Mouse (Mus musculus) kidney, adult 18-20 months (tissue): ENCODE data around the gene Rpp40.

Source experiments
- DNase-seq: peaks from one replicate; pipeline ENCODE4 v3.0.0; 2021

Rpp40 gene

GRCm38 (mm10) chr13:35905879-35906481 is at the start of gene Rpp40:
TSS of gene Rpp40 (minus strand) at chr13:35906359.
- peak; percentile 94 for DNase-seq

DNA sequence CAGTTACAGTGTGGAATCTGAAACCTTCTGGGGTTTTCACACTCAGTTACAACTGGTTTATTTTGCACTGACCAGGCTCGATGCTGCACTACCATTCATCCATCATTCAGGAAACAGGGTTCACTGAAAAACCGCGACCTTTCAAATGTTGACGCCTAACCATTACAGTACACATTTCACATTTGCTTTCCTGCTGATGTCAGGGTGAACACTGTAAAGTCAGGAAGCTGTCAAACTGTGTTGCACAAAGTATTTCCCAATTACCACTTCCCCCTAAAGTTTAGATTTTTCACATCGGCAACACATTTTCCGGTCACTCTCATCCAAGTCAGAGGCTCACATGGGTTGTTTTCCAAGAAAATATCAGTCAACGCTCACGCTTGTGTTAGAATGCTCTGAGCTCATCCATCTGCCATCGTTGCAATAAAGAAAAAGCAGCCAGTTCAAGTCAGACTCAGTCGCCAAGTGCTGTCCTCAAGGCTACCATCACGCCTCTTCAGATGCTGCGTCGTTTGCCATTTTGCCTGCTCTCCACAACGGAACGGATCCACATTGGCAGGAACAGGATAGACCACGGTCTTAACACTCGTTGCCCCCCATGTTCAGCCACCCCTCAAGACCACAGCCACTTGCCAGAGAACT is 43.8 kb upstream of the Rpp40 start:
- DNase-seq, result no peak

- DNase-seq, result peak; percentile 73
These were observed 41.3 kb upstream of the Rpp40 start for GRCm38 (mm10) chr13:35947354-35948000.

- DNase-seq, result no peak
These were observed 40.6 kb upstream of the Rpp40 start for GRCm38 (mm10) chr13:35946659-35947353.

DNA sequence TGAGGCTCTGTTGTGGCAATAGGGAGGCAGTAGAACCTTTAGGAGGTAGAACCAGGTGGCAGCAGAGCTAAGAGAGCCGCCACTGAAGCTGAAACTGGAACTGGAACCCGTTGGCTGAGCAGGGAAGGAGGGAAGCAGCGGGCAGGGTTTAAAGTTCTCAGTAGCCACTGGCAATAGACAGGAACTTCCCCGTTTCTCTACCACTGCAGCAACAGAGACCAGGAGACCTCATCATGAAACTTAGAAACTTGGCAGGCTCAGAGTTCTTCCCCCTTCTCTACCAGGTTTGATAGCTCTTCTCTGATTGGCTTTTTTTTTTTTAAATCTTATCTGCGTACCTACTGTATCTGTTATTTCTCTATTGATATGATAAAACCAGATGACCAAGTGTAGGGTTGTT is 34.8 kb upstream of the Rpp40 start:
- no peak for DNase-seq

GRCm38 (mm10) chr13:35939871-35940665 is 33.9 kb upstream of the Rpp40 start:
- DNase-seq, result no peak

DNA sequence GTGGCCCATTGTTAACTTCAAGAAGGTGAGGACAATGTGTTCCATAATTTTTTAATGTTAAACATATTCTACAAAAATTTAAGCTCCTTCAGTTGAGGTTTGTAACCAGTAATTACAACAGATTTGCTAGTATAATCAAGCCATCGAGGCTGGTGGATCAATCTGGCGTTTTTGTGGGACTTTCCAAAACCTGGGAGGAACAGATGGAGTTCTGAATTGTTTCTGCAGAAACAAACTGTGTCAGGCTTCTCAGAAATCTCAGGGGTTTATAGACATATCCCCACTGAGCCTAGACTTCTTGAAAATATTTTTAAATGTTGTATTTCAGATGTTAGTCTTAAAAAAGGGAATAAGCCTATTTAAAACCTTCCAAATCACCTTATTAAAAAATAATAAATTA is 31.8 kb upstream of the Rpp40 start:
- no peak for DNase-seq

DNA sequence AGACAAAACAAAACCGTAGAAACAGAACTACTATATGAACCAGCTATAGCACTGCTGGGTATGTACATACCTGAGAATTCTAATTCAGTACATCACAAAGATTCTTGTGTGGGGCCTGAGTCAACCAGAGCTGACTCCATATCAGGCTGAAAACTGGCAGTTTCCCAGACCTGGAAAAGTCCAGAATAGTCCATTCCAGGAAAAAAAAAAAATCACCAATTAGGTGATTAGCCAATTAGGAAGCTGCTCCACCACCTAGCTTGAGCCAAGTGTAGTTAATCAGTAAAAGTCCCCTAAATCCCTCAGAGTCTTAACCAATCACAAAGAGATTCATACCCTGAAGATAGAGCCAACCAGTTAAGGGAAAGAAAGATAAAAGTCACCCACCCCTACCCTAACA is 5.3 kb upstream of the Rpp40 start:
- no peak for DNase-seq

DNA sequence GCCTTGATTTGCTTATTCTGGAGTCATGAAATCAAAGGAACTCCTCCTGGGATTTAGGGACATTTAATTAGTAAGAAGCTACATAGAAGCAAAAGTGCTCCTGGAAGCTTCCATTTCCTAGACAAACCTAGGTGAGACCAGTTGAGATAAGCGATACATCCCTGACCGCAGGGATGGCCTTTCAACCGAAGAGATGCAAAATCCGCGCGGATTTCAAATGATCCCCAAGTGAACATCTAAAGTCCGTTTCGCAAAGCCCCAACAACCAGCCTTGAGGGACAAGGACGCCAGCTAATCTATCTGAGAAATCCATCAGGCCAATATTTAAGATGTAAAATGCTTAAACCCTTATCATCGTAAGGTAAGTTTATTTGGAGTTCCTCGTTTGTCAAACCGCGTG is 781 bp downstream of the Rpp40 start:
- no peak for DNase-seq

- DNase-seq, result no peak
These were observed 13.3 kb downstream of the Rpp40 start for GRCm38 (mm10) chr13:35892866-35893265.

GRCm38 (mm10) chr13:35886121-35886725 is 19.9 kb downstream of the Rpp40 start:
- DNase-seq, result peak; percentile 59

DNA sequence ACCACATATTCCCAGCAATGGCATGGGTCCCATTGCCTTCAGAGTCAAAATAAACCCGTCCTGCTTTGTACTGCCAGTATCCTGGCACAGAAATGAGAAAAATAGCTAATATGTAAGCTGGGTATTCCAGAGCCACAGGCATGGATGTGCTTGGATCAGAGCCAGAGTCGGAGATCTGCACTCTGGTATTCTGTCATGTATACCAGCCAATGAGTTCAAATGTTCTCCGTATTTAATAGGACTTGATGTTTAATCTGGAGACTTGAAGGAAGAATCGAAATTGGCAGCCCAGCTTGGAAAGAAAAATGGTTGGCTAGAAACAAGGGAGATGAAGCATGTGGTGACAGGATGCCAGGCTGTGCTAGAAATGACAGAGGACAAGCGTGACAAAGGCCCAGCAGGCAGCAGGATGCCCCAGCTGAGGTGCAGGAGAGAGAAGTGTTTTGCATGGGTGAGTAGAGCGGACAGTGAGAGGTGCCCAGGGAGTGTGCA is 25.6 kb downstream of the Rpp40 start:
- DNase-seq, result peak; percentile 40

DNA sequence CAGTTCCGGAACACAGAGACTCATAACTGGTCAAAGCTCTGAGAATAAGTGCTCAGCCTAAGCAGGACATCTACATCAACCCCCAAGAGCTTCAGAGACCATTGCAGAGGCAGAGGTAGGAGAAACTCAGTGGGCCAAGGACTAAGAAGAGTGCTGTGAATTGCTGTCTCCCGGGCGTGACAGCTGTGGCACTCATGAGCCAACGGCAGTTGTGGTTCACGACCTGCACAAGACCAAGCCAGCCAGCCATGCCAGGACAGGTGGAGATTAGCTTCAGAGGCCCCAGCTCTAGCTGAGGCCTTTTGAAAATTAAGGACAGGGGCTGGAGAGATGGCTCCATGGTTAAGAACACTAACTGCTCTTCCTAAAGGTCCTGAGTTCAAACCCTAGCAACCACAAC is 26.6 kb downstream of the Rpp40 start:
- no peak for DNase-seq

- no peak for DNase-seq
These were observed 27.1 kb downstream of the Rpp40 start for GRCm38 (mm10) chr13:35879068-35879467.

DNA sequence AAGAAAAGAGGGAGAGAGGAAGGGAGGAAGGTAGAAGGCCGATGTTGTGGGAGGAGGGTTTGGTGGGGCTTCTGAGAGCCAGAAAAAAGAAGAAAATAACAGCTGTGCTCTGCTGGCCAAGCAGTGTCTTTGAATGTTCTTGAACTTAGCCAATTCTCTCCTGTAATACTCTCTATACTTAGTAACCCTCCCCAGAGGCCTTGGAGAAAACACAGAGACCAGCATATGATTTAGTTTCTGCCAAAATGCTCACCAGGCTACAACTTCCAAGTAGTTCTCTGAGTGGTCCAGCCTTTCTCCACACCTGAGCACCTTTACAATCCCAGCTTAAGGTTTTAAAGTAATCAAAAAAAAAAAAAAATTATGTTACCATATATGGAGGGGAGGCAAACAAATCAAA is 27.9 kb downstream of the Rpp40 start:
- no peak for DNase-seq

- no peak for DNase-seq
These were observed 30.8 kb downstream of the Rpp40 start for GRCm38 (mm10) chr13:35875396-35875795.

- DNase-seq, result no peak
These were observed 35.1 kb downstream of the Rpp40 start for GRCm38 (mm10) chr13:35871107-35871506.

DNA sequence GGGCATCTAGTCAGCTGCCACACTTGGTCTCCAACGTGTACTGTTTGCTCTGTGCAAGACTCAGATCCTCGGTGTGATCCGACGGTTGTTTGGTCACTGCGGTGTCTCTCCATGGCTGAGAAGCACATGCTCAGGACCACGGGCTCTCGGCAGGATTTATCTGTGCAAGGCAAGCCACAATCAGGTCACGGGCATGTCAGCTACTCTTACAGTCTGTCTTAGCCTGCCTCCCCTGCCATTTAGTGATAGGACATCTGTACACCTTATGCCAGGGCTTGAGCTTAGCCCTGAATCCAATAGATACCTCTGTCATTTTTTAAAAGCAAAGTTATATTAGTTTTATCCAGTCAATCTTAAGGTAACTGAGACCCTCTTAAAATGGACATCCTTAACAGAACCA is 35.5 kb downstream of the Rpp40 start:
- DNase-seq, result no peak

DNA sequence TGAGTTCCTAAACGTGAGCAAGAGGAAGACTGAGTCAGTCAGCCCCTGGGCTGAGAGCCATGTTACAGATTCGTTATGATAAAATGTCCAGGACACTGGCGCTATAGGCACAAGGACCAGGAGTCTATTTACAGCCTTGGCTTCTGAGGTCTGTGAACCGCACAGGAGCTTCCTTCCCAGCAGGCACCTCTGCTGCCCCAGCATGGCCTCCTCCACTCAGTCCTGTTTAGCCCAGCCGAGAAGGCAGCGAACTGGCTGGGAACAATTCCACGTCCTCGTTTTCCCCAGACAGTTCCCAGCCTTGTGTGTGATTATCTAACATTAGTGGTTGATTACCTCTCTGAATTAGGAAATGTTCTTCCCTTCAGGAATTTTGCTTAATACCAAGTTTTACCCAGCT is 45.2 kb downstream of the Rpp40 start:
- no peak for DNase-seq

GRCm38 (mm10) chr13:35857486-35857885 is 48.7 kb downstream of the Rpp40 start:
- DNase-seq, result no peak

DNA sequence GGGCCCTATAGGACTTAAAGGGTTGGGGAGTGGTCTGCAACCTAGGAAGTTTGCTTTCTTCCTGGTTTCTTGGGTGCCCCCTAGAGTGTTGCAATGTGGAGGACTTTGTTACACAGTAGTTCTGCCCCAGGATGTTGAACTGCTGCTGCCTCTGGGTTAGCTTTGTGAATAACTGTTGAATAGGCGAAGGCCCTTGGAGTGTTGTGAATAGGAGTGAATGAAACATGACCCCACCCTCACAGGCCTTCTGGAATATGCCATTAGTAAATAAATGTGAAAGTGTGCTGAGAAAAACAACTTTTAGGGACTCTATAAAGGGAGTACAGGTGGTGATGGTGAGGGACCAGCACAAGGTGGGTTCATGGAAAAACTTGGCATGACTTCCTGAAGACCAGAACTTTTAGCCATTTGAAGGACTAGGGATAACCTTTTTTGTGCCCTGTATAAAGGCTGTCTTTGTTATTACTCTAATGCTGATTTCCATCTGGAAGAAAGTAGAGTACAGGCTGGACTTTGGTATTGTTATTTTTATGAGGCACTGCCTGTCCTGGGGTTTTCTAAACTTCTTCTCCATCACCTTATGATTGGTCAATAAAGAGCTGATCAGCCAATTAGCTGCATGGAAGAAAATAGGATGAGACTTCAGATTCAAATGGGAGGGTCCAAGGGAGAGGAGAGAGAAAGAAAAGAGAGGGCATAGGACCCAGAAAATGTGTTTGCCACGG is 53.1 kb downstream of the Rpp40 start:
- no peak for DNase-seq

DNA sequence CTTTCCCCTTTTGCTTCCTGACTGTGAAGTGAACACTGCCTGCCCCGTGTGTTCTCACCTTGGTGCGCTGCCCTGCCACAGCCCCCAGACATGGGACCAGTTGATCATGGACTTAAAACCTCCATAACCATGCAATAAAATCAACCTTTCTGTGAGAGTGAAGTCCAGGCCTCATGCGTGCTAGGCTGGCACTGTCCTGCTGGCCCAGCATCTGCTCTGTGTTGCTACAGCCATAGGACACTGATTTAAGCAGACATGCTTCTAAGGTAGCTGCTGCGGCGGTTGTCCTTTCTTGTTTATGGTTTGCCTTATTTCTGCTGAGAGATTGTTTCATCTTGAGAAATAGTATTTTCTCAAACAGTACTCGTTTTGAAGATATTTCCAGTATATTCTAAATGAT is 54.6 kb downstream of the Rpp40 start:
- no peak for DNase-seq
